Mouse (Mus musculus) erythroblast, embryonic 14.5 days (primary cell): Measurements from ENCODE around the gene Plxna2.

ENCODE experiments used
- GATA1 ChIP-seq: IDR thresholded peaks from 2 replicates; pipeline ENCODE4 v1.6.1; 2012; ENCODE audit warnings: low read length, inconsistent platforms, mixed read lengths
- TAL1 ChIP-seq: IDR thresholded peaks from 3 replicates; pipeline ENCODE4 v1.6.1; 2012; ENCODE audit warnings: low read length, inconsistent platforms, mixed read lengths

GRCm38 (mm10) chr1:194828316-194828715, 210.3 kb downstream of the Plxna2 start:
- TF ChIP-seq TAL1 (no peak), GATA1 (no peak)
